Mouse (Mus musculus): ENCODE results near the gene Olfr56. TPM values are rescaled to one million over a fixed set of nuclear protein-coding genes. Genes with fewer than 3 reads are reported as not detected.

The Olfr56 gene
- polyA plus RNA-seq, 1 experiment from 2014 or later, result not detected

DNA sequence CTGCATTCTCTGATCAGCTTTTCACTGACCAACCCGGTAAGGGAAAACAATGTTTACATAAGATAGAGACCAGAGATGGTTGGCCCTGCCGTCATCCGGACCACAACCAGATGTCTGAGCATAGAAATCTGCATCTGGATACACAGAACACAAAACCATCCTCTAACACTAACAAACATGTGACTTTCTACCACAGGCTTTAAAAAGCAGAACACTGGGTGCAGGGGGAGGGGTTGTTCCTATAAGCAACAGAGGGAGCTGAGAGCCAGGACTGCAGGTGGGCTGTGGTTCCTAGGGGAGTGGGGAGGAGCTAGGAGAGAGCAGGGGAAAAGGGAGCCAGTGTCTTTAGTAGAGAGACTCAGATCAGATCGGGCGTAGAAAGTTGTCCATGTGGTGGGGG is 122.8 kb downstream of the Olfr56 start:
- H3K9me3 ChIP-seq (replicated peaks), result no peaks in the 10 kb centered on the region
- no peaks in the 10 kb centered on the region for H3K27me3 ChIP-seq (replicated peaks)
- no peak overlapping the region for H3K27ac ChIP-seq (replicated peaks)
- H3K4me2 ChIP-seq, result no peak overlapping the region
- 64% methylated on average over 5 of the region's 5 CpGs for WGBS
- ATAC-seq (ENCODE audit: low FRiP score), result no peak
- H3K4me1 ChIP-seq, result no peaks in the 10 kb centered on the region
- H3K9ac ChIP-seq (replicated peaks), result no peak overlapping the region
- no peak overlapping the region for H3K4me3 ChIP-seq (replicated peaks)
- no peaks in the 10 kb centered on the region for H3K36me3 ChIP-seq

DNA sequence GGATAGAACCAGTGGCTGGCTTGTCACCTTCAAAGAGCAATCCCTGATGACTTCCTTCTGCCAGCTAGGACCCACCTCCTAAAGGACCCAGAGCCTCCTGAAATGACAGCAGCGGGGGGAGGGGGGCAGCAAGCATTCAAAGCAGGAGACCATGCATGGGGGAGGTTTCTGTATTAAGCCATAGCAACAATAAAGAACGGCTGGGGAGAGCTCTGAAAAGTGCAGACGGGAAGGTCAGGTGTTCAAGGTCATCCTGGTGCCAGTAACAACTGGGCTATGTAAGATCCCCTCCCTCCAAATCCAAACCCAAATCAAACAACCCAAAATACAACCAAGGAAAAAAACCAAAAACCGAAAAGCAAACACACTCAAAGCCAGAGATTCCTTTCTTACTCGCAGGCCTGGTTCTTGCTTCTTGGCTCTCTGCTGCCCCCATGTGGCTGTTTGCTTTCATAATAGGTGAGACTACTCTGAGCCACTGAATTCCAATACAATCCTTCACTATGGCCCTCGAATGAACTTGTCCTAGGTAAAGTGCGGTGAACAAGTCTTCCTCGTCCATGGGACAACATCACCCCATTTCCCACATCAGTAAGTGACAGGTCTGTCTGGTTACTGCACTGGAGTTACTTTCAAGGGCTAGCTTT is 124.5 kb downstream of the Olfr56 start:
- no peaks in the 10 kb centered on the region for H3K36me3 ChIP-seq
- peak; percentile 80; the same call in 1 of the 2 replicates for ATAC-seq (ENCODE audit: low FRiP score)
- no peaks in the 10 kb centered on the region for H3K27me3 ChIP-seq (replicated peaks)
- H3K4me2 ChIP-seq, result no peak overlapping the region
- H3K4me3 ChIP-seq (replicated peaks), result no peak overlapping the region
- H3K9ac ChIP-seq (replicated peaks), result no peak overlapping the region
- no peak overlapping the region for H3K27ac ChIP-seq (replicated peaks)
- WGBS, result 22% methylated on average over 8 of the region's 8 CpGs
- H3K4me1 ChIP-seq, result no peaks in the 10 kb centered on the region
- H3K9me3 ChIP-seq (replicated peaks), result no peaks in the 10 kb centered on the region

DNA sequence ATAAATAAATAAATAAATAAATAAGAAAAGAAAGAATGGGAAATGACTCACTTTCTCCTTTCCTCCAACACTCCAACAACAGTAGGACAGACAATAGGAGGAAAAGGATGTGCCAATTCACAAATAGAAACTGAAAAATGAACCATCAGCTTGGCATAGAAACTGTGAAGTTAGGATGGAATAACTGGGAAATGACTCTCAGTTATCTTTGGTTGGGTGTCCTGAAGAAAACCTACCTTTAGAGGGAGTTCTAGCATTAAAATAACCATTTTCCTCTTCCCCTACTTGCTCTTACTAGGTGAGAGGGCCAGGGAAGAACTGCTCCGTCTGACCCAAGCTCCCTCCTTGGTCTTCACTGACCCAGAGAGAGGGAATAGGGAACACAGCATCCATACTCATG is 127.1 kb downstream of the Olfr56 start:
- no peaks in the 10 kb centered on the region for H3K36me3 ChIP-seq
- no peak overlapping the region for H3K4me2 ChIP-seq
- no peaks in the 10 kb centered on the region for H3K27me3 ChIP-seq (replicated peaks)
- no peaks in the 10 kb centered on the region for H3K4me1 ChIP-seq
- ATAC-seq (ENCODE audit: low FRiP score), result no peak
- 83% methylated on average over 1 of the region's 1 CpGs for WGBS
- H3K4me3 ChIP-seq (replicated peaks), result no peak overlapping the region
- no peak overlapping the region for H3K27ac ChIP-seq (replicated peaks)
- H3K9me3 ChIP-seq (replicated peaks), result no peaks in the 10 kb centered on the region
- H3K9ac ChIP-seq (replicated peaks), result no peak overlapping the region

DNA sequence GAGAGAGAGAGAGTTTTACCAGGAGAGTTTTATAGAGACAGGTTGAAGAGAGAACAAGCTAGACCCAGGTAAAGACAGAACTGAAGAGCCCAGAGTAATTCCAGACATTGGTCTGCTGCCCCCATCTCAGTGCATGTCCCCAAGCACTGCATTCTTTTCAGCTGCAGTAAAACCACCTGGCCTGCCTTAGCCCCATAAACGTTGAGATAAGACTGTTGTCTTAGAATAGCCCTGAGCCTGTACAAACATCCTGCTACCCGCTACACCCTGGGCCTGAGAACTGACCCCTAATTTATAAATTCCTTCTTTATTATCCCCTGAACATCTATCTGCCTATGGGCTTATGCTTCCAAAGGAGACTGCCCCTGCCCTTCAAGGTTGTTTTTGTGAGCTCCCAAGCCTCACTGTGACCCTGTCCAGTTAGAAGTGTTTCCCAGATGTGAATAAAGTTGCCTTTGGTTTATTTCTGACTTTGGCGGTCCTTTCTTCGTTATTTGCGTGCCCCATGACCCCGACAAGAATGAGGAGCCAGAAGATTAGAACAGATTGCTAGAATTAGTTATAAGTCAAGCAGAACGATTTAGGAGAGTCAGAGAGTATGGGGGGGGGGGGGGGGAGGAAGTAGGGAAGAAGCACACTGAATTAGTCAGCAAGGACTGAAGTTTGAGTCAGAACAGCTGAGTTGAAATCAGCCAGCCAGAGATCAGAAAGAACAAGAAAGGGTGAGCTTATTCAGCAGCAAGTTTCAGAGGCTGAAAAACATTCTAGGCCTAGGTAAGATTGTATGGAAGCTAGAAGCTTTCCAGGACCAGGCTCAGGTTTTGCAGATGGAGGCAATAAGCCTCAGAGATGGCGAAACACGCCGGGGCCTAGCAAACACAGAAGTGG is 129.2 kb downstream of the Olfr56 start:
- H3K9ac ChIP-seq (replicated peaks), result no peak overlapping the region

DNA sequence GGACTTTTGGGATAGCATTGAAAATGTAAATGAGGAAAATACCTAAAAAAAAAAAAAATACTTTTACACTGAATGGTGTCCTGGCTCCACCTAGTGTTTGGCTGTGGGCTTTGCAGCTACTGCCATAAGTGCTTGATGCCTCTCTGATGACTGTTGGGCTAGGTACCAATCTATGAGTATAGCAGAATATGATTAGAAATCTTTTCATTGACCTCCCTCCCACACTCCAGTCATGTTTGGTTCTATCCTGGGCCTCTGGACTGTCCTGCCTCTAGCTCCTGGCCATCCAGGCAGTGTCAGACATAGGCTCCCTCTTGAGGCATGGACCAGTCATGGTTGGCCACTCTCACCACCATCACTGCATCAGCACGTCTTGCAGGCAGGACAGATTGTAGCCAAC is 130.1 kb downstream of the Olfr56 start:
- H3K36me3 ChIP-seq, result no peaks in the 10 kb centered on the region
- H3K9me3 ChIP-seq (replicated peaks), result no peaks in the 10 kb centered on the region
- WGBS, result 39% methylated on average over 1 of the region's 1 CpGs
- no peak overlapping the region for H3K4me3 ChIP-seq (replicated peaks)
- H3K9ac ChIP-seq (replicated peaks), result no peak overlapping the region
- no peaks in the 10 kb centered on the region for H3K4me1 ChIP-seq
- no peak for ATAC-seq (ENCODE audit: low FRiP score)
- H3K27ac ChIP-seq (replicated peaks), result no peak overlapping the region
- no peak overlapping the region for H3K4me2 ChIP-seq
- no peaks in the 10 kb centered on the region for H3K27me3 ChIP-seq (replicated peaks)

More for the DNA sequence above, 129.2 kb downstream of the Olfr56 start:
- H3K9me3 ChIP-seq (replicated peaks), result no peaks in the 10 kb centered on the region
- no peak overlapping the region for H3K4me2 ChIP-seq
- H3K27ac ChIP-seq (replicated peaks), result no peak overlapping the region
- no peaks in the 10 kb centered on the region for H3K36me3 ChIP-seq
- H3K4me1 ChIP-seq, result no peaks in the 10 kb centered on the region
- H3K27me3 ChIP-seq (replicated peaks), result no peaks in the 10 kb centered on the region
- WGBS, result 79% methylated on average over 10 of the region's 10 CpGs
- no peak for ATAC-seq (ENCODE audit: low FRiP score)
- no peak overlapping the region for H3K4me3 ChIP-seq (replicated peaks)

DNA sequence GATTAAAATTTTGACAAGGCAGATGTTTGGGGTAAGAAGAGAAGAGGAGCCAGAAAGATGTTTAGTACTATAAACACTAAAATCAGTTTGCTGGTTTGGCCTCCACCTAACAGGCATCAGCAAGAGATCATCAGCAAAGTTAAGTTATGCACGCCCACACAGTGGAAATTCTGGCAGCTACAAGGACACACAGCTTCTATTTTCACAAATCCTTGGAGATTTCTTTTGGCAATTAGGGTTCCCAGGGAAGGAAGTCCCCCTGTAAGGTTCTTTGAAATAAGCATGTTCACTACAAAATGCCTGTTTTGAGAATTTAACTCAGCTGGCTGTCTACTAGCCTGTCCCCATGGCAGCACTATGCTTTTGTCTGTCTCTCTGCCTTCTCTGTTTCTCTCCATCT is 132.3 kb downstream of the Olfr56 start:
- WGBS, result 71% methylated on average over 1 of the region's 1 CpGs
- Histone ChIP-seq H3K9me3 (replicated peaks) (no peaks in the 10 kb centered on the region), H3K27me3 (replicated peaks) (no peaks in the 10 kb centered on the region), H3K27ac (replicated peaks) (no peak overlapping the region), H3K4me2 (no peak overlapping the region), H3K4me1 (no peaks in the 10 kb centered on the region), H3K4me3 (replicated peaks) (no peak overlapping the region), H3K9ac (replicated peaks) (no peak overlapping the region), H3K36me3 (no peaks in the 10 kb centered on the region)
- no peak for ATAC-seq (ENCODE audit: low FRiP score)

DNA sequence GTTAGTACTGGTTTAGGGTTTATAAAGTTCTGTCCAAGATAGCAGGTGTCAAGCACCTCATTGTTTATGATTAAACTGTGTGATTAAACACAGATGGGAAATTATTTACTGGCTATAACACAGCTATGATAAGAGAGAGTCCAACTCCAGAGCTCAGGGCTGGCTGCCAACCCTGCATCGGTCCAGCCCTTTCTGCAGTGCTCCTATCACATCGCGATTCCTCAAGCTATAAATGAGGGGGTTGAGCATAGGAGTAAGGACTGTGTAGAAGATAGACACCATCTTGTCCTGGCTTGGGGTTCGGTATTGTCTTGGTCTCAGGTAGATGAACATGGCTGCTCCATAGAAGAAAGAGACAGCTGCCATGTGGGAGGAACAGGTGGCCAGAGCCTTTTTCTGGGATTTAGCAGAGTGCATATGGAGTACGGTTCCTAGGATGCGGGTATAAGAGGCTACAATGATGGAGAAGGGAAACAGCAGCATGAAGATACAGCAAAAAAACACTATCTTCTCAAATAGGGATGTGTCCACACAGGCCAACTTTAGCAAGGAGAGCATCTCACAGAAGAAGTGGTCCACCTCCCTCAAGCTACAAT is 134.0 kb downstream of the Olfr56 start:
- Histone ChIP-seq H3K27me3 (replicated peaks) (no peaks in the 10 kb centered on the region), H3K27ac (replicated peaks) (no peak overlapping the region), H3K9ac (replicated peaks) (no peak overlapping the region), H3K4me2 (no peak overlapping the region), H3K36me3 (no peaks in the 10 kb centered on the region), H3K9me3 (replicated peaks) (no peaks in the 10 kb centered on the region), H3K4me3 (replicated peaks) (no peak overlapping the region), H3K4me1 (no peaks in the 10 kb centered on the region)
- ATAC-seq (ENCODE audit: low FRiP score), result no peak
- 86% methylated on average over 6 of the region's 6 CpGs for WGBS

DNA sequence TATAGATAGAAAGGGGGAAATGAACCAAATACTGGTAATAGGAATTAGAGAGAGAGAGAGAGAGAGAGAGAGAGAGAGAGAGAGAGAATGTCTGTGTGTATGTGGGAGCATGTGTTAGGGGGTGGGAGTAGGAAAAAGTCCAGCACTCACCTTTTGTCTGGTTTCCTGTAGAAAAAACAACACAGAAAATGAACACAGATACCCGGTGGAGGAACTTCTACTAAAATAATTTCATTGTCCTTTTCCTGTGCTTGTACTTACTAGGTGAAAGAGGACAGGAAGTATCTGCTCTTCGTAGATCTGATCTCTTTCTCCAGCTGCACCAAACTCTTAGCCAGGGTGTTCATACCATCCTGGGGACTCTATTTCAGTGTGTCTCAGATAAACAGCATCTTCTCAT is 135.5 kb downstream of the Olfr56 start:
- H3K4me2 ChIP-seq, result no peak overlapping the region
- 85% methylated on average over 2 of the region's 2 CpGs for WGBS
- no peaks in the 10 kb centered on the region for H3K27me3 ChIP-seq (replicated peaks)
- H3K27ac ChIP-seq (replicated peaks), result no peak overlapping the region
- ATAC-seq (ENCODE audit: low FRiP score), result no peak
- H3K36me3 ChIP-seq, result no peaks in the 10 kb centered on the region
- no peak overlapping the region for H3K4me3 ChIP-seq (replicated peaks)
- no peak overlapping the region for H3K9ac ChIP-seq (replicated peaks)
- no peaks in the 10 kb centered on the region for H3K4me1 ChIP-seq
- H3K9me3 ChIP-seq (replicated peaks), result no peaks in the 10 kb centered on the region

DNA sequence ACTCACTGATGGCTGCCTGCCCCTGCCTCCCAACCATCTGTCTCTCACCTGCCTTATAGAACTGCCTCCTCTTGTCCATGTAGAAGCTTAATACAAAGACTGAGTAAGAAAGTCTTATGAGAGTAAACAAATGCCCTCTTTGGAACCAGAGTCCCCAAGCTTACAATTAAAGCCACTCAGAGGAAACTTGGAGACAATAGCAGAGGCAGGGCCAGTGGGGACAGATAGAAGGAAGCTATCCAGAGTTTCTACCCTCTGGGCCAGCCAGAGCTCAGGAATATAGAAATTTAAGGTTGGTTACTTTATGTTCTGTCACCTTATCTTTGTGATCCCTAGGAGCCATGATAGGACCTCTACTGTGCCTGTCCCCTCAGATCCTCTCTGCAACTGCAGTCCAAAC is 136.1 kb downstream of the Olfr56 start, which contains the start of gene Olfr1396:
Olfr1396 (minus strand) TSS at position 101 of the 400 bp plus-strand sequence.
- Histone ChIP-seq H3K4me2 (no peak within 1 kb of the TSS), H3K27ac (replicated peaks) (no peak within 1 kb of the TSS), H3K36me3 (no peaks in the 10 kb centered on the region), H3K4me1 (no peaks in the 10 kb centered on the region), H3K9me3 (replicated peaks) (no peaks in the 10 kb centered on the region), H3K4me3 (replicated peaks) (no peak within 1 kb of the TSS), H3K27me3 (replicated peaks) (no peaks in the 10 kb centered on the region), H3K9ac (replicated peaks) (no peak within 1 kb of the TSS)
- no peak for ATAC-seq (ENCODE audit: low FRiP score)

DNA sequence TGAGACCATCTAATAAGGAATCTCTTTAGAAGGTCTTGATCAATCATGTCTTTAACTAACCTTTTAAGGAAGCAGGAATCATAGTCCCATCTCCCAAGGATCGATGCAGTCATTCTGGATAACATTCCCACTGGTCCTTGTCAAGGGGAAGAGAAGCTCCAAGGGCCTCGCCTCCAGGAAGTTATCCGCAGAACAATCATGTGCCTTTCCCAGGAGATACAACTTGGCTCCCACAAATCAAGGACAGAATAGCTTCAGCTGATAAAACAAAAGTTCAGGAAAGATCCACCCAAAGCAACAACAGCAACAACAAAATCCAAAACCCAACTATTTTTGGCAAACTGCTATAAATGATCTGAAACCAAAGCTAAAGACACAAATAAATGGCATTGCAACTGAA is 140.9 kb downstream of the Olfr56 start:
- Histone ChIP-seq H3K4me3 (replicated peaks) (no peak overlapping the region), H3K27ac (replicated peaks) (no peak overlapping the region), H3K4me2 (no peak overlapping the region), H3K36me3 (no peaks in the 10 kb centered on the region), H3K9ac (replicated peaks) (no peak overlapping the region), H3K27me3 (replicated peaks) (no peaks in the 10 kb centered on the region), H3K4me1 (no peaks in the 10 kb centered on the region), H3K9me3 (replicated peaks) (no peaks in the 10 kb centered on the region)
- ATAC-seq (ENCODE audit: low FRiP score), result no peak
- WGBS, result 87% methylated on average over 3 of the region's 3 CpGs

DNA sequence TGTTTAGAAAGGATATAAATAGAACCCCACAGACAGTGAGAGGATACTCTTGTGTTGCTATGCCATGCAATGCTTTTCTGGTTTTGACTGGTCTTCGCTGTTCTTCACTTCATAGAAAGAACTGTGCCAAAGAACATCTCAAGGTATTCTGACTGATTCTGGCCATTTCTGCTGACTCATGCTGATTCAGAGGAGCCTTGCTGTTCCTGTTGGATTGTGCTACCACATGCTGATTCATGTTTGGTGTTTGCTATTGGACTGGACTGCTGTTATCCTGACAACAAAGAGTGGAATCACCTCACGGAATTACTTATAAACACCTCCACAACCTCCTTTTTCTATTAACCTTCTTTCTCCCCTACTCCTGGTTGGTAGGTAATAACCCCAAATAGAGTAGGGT is 145.5 kb downstream of the Olfr56 start:
- Histone ChIP-seq H3K4me1 (no peaks in the 10 kb centered on the region), H3K27me3 (replicated peaks) (no peaks in the 10 kb centered on the region), H3K9ac (replicated peaks) (no peak overlapping the region), H3K4me3 (replicated peaks) (no peak overlapping the region), H3K36me3 (no peaks in the 10 kb centered on the region), H3K9me3 (replicated peaks) (no peaks in the 10 kb centered on the region), H3K27ac (replicated peaks) (no peak overlapping the region), H3K4me2 (no peak overlapping the region)
- 89% methylated on average over 2 of the region's 2 CpGs for WGBS
- ATAC-seq (ENCODE audit: low FRiP score), result no peak

DNA sequence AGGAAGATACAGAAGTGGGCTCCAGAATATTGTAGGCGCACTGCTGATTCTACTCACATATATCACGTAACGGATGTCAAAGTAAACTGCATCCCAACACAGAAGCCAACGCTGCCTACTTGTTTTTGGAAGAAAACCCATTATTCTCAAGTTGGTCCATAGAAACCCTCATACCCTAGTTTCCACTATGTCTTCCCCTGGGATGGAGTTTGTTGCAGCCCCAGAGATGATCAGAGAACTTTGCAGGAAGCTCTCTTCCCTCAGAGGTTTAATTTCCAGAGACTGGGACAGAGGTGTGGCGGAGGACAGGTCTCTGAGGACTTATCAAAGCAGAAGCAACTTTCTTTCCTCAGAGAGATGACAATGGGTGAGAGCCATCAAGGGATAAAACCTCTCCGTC is 163.3 kb downstream of the Olfr56 start, which contains the start of gene Olfr1395:
Olfr1395 (plus strand) TSS at position 301 of the 400 bp plus-strand sequence.
- H3K27me3 ChIP-seq (replicated peaks), result no peaks in the 10 kb centered on the region
- H3K4me2 ChIP-seq, result no peak within 1 kb of the TSS
- 91% methylated on average over 6 of the region's 6 CpGs for WGBS
- ATAC-seq (ENCODE audit: low FRiP score), result no peak
- H3K9ac ChIP-seq (replicated peaks), result no peak within 1 kb of the TSS
- no peaks in the 10 kb centered on the region for H3K9me3 ChIP-seq (replicated peaks)
- H3K4me1 ChIP-seq, result no peaks in the 10 kb centered on the region
- no peak within 1 kb of the TSS for H3K27ac ChIP-seq (replicated peaks)
- no peaks in the 10 kb centered on the region for H3K36me3 ChIP-seq
- H3K4me3 ChIP-seq (replicated peaks), result no peak within 1 kb of the TSS
